Mouse (Mus musculus): ENCODE measurements around the gene Kcnj15.

DNA sequence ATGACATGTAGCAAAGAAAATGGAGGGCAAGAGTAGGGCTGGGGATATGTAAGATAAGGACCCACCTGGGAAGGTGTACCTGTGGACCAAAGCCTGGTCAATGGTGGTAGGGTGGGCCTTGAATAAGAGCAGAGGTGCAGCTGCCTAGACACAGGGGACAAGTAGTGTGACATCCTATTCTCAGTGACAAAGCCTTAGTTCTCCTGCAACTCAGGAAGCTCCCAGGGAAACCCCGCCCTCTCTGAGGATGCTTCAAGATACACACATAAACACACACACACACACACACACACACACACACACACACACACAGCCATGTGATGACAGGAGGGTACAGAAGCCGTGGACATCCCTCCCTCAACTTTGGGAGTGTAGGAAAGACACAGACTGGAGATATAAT lies 710 bp upstream of the Kcnj15 start:
- no peak for TF ChIP-seq CHD2 (IDR thresholded peaks at IDR 0.05; ENCODE audit: low read depth, low read length)
- no peak for TF ChIP-seq MAFK (IDR thresholded peaks at IDR 0.05; ENCODE audit: insufficient read depth, low read depth, low read length)
- no peak for TF ChIP-seq ZNF384 (IDR thresholded peaks at IDR 0.05; ENCODE audit: low read depth, low read length)
